In the genomic region with DNA sequence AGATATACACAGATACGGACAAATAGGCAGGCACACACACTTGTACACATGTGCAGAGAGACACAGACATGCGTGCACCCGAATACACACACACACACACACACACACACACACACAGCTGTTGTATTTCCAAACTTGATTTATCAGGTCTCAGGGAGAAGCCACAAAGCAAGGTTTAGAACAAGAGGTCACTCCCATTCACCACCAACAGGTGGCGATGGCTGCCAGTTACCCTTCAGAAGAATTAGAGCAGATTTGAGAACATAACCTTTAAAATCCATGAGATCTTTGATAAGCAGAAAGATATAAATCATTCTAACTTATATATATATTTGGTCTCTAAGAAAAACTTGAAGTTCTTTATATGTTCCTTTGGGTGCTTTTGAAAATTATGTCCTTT, we compare ENCODE assay signal across 10 mouse cellular contexts.
A peak's percentile ranks its signal among the peaks of the same experiment; 100 is the strongest.
DNase-seq lines count a peak whose midpoint lies in the region; ATAC-seq lines count a peak whose summit lies in the region.
"Had no signal": no experiment of that assay in that cellular context is flagged by ENCODE, and none has a peak within 500 bp of the region (broad histone marks: within the 10 kb centered on the region; RNA-seq: fewer than 3 reads in every experiment).

No protein-coding gene starts in this region.

- H3K4me1 ChIP-seq in kidney, embryonic 16.5 days (ENCODE audit: insufficient read depth, low read length), result no peaks in the 10 kb centered on the region
- H3K4me1 ChIP-seq: lung, embryonic 15.5 days had no signal

- no peaks in the 10 kb centered on the region for H3K36me3 ChIP-seq in kidney, embryonic 16.5 days (ENCODE audit: insufficient read depth, low read length)
- H3K36me3 ChIP-seq: heart, embryonic 13.5 days; lung, embryonic 15.5 days had no signal

- H3K9me3 ChIP-seq in kidney, embryonic 16.5 days (ENCODE audit: low read length), result no peaks in the 10 kb centered on the region
- H3K9me3 ChIP-seq: lung, embryonic 15.5 days had no signal

- WGBS in kidney, embryonic 16.5 days, result 56% methylated on average over 4 of the region's 4 CpGs

- ATAC-seq in kidney, embryonic 16.5 days (ENCODE audit: low FRiP score, low TSS enrichment), result no peak

- H3K4me2 ChIP-seq in kidney, embryonic 16.5 days (replicated peaks; ENCODE audit: low read depth, low read length), result no peak overlapping the region
- H3K4me2 ChIP-seq: heart, embryonic 13.5 days; lung, embryonic 15.5 days had no signal

- no peak overlapping the region for H3K9ac ChIP-seq in kidney, embryonic 16.5 days (replicated peaks; ENCODE audit: low read length)
- H3K9ac ChIP-seq: heart, embryonic 13.5 days; lung, embryonic 15.5 days had no signal

- H3K27ac ChIP-seq in kidney, embryonic 16.5 days (ENCODE audit: low read length), result no peak overlapping the region
- H3K27ac ChIP-seq: heart, embryonic 13.5 days; lung, embryonic 15.5 days had no signal

- peak; percentile 68 to 75 for DNase-seq in cerebellum, postnatal 10 days
- DNase-seq in cerebellum, adult 8-10 months, result no peak
- DNase-seq in kidney, adult 9 months, result peak; percentile 26
- DNase-seq in urinary bladder, postnatal 36 days (ENCODE audit: low spot score in 2 of 2), result peak; percentile 23 to 31
- DNase-seq in urinary bladder, postnatal 4 days (ENCODE audit: low spot score in 2 of 2), result no peak
- peak; percentile 28 to 29 for DNase-seq in left cerebral cortex, adult 18-20 months (ENCODE audit: low spot score in 2 of 2)
- no peak for DNase-seq in c-Kit-positive CD71-positive TER-119-positive erythroid progenitor cells, embryonic 14.5 days (ENCODE audit: low spot score)

- peaks cover 36% of the 10 kb centered on the region for H3K27me3 ChIP-seq in kidney, embryonic 16.5 days (ENCODE audit: insufficient read depth, low read length)

- H3K4me3 ChIP-seq in kidney, embryonic 16.5 days (ENCODE audit: low read length), result no peak overlapping the region
- H3K4me3 ChIP-seq: heart, embryonic 13.5 days; lung, embryonic 15.5 days had no signal

Comparison
In these comparisons a context has a peak if more than half of its experiments do, and no peak if none do; other contexts are left out.
1. DNase-seq: peak in cerebellum, postnatal 10 days (2 of 2), kidney, adult 9 months (single experiment), urinary bladder, postnatal 36 days (2 of 2) and left cerebral cortex, adult 18-20 months (2 of 2); none in cerebellum, adult 8-10 months (single experiment), urinary bladder, postnatal 4 days (0 of 2) and c-Kit-positive CD71-positive TER-119-positive erythroid progenitor cells, embryonic 14.5 days (single experiment).